Mouse (Mus musculus): Measurements from ENCODE around the gene Cd2ap. TPM values are rescaled to one million over a fixed set of nuclear protein-coding genes. Genes with fewer than 3 reads are reported as not detected.

The Cd2ap gene
- polyA plus RNA-seq (2015; fragmentation: Nextera tagmentation; extraction: Ambion mirVana), result 23.4 and 31.8 TPM in 2 replicates

DNA sequence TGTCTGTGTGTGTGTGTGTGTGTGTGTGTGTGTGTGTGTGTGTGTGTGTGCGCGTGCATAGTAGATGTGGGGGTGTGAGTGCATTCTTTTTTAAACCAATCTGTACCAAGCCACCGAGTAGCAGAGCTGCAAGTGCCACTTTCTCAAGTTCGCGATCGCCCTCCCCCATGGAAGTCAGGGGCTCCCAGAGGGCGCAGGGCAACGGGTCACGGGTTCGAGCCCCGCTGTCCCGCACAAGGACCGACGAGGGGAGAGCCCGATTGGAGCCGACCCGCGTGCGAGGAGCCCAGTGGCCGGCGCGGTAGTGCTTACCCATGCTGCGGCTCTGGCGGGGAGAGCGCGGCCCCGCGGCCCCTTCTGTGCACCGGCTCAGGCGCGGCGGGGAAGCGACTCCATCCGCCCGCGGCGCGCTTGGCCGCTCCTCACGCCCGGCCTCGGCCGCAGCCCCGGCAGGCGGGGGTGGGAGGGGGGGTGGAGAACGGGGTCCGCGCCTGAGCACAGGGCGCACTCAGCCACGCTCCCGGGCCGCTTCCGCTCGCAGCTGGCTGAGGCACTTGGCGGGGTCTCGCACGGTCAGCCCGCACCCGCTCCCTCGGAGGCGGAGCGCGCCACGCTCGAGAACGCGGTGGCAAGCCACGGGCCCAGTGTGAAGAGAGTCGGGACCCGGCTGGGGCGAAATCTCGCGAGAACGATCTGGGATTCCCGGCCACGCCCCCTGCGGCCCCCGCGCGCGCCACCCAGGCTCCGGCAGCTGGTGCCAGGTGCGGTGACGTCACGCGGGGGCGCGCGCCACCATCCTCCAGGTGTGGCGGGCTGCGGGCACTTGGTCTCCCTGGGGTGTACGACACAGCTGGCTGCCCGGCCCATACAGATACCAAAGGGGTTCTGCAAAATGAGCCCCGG is at the start of gene Cd2ap:
TSS of gene Cd2ap (minus strand) at position 665 of the 903 bp plus-strand sequence.

Other genes with a start within 250 kb of the Cd2ap start
- 0.17 TPM in 1 of 2 replicates, not detected in the other for gene Adgrf4, start 184.4 kb downstream of the Cd2ap start, polyA plus RNA-seq (2015; fragmentation: Nextera tagmentation; extraction: Ambion mirVana)
- gene Adgrf2, start 134.5 kb downstream of the Cd2ap start, polyA plus RNA-seq (2015; fragmentation: Nextera tagmentation; extraction: Ambion mirVana), result not detected in 2 replicates
- 8.6 and 14.3 TPM in 2 replicates for gene Tnfrsf21, start 139.9 kb upstream of the Cd2ap start, polyA plus RNA-seq (2015; fragmentation: Nextera tagmentation; extraction: Ambion mirVana)